Mouse (Mus musculus) lung, adult 2 months (tissue): Measurements from ENCODE around the gene Rpl7a. TPM values are rescaled to one million over a fixed set of nuclear protein-coding genes. Genes with fewer than 3 reads are reported as not detected.
"Not testable (repeated sequence)": the region's sequence is repeated elsewhere in the genome, so short reads cannot be mapped to it uniquely, and the experiment has no call there.

Source experiments
- DNase-seq: peaks from one replicate; pipeline ENCODE4 v3.0.0; 2022
- H3K4me1 ChIP-seq: fragments of 200-500 bp; 2 replicates; pipeline ENCODE4 v1.6.1; 2011; ENCODE audit warnings: low read length; ENCODE audit not compliant: control insufficient read depth, insufficient read depth
- H3K4me3 ChIP-seq: fragments of 200-500 bp; replicated peaks from 2 replicates; pipeline ENCODE3; 2011; ENCODE audit warnings: low read depth, mild to moderate bottlenecking, control low read depth, low read length; ENCODE audit errors: extremely low read depth
- CTCF ChIP-seq: fragments of 200-500 bp; IDR thresholded peaks from 2 replicates; pipeline ENCODE4 v1.5.1; 2011; ENCODE audit warnings: mild to moderate bottlenecking, low read length, control low read depth; ENCODE audit not compliant: insufficient read depth
- POLR2A ChIP-seq: fragments of 200-500 bp; IDR thresholded peaks from 2 replicates; pipeline ENCODE4 v1.6.1; 2011; ENCODE audit warnings: low read depth, mild to moderate bottlenecking, control low read depth, low read length, borderline replicate concordance; ENCODE audit errors: extremely low read depth
- WGBS: fragments of 180-500 bp; shearing (Covaris S2); methylation state at CpG from one replicate; pipeline ENCODE4 v1.1.7; 2018; 5-methylcytosine and 5-hydroxymethylcytosine counted together
- polyA plus RNA-seq: library from polyadenylated mRNA; depleted of rRNA; stranded (reverse); fragments of >200 nt; gene quantifications from 2 replicates; pipeline ENCODE4 v1.2.3, GENCODE M21; 2012; rRNA removed

Rpl7a gene
- polyA plus RNA-seq = 348 and 458 TPM in 2 replicates

- peak; percentile 100 for DNase-seq
- peaks cover 12% of the 10 kb centered on the region for H3K4me1 ChIP-seq
- WGBS = under 1% methylated on average over 73 of the region's 74 CpGs
- no peak for TF ChIP-seq CTCF
- TF ChIP-seq POLR2A = peak; percentile 89
- peak within 1 kb of the TSS; percentile 88 for H3K4me3 ChIP-seq
Observed at GRCm38 (mm10) chr2:26910124-26910993, at the start of gene Rpl7a, which contains the start of gene Med22. Gene Rpl7a, plus strand, starts transcription at chr2:26910764. Gene Med22, minus strand, starts transcription at chr2:26910677.

- Histone ChIP-seq H3K4me3 (no peak overlapping the region), H3K4me1 (no peaks in the 10 kb centered on the region)
- 62% methylated on average over 3 of the region's 3 CpGs for WGBS
- TF ChIP-seq POLR2A = no peak
- TF ChIP-seq CTCF = no peak
- no peak for DNase-seq
Observed at GRCm38 (mm10) chr2:26862856-26863255, 47.7 kb upstream of the Rpl7a start.

- 48% methylated on average over 3 of the region's 3 CpGs for WGBS
- H3K4me3 ChIP-seq = no peak within 1 kb of the TSS
- TF ChIP-seq POLR2A (no peak), CTCF (no peak)
- no peaks in the 10 kb centered on the region for H3K4me1 ChIP-seq
- DNase-seq = no peak
Observed at GRCm38 (mm10) chr2:26864879-26865278, 45.7 kb upstream of the Rpl7a start, which contains the start of gene Abo. Gene Abo, minus strand, starts transcription at chr2:26864979.

GRCm38 (mm10) chr2:26870666-26871065, 39.9 kb upstream of the Rpl7a start:
- Histone ChIP-seq H3K4me1 (no peaks in the 10 kb centered on the region), H3K4me3 (no peak overlapping the region)
- WGBS = 53% methylated on average over 6 of the region's 6 CpGs
- TF ChIP-seq POLR2A (no peak), CTCF (no peak)
- no peak for DNase-seq

GRCm38 (mm10) chr2:26878571-26878970, 32.0 kb upstream of the Rpl7a start:
- H3K4me1 ChIP-seq = no peaks in the 10 kb centered on the region
- no peak for TF ChIP-seq POLR2A
- no peak for TF ChIP-seq CTCF
- DNase-seq = no peak
- H3K4me3 ChIP-seq = no peak overlapping the region

GRCm38 (mm10) chr2:26885541-26885940, 25.0 kb upstream of the Rpl7a start:
- 85% methylated on average over 2 of the region's 2 CpGs for WGBS
- not testable (repeated sequence) for H3K4me1 ChIP-seq, DNase-seq, H3K4me3 ChIP-seq

- H3K4me1 ChIP-seq, DNase-seq, H3K4me3 ChIP-seq: not testable (repeated sequence)
- WGBS = 75% methylated on average over 4 of the region's 4 CpGs
Observed at GRCm38 (mm10) chr2:26886170-26886569, 24.4 kb upstream of the Rpl7a start.

GRCm38 (mm10) chr2:26895898-26896297, 14.7 kb upstream of the Rpl7a start:
- TF ChIP-seq CTCF (no peak), POLR2A (no peak)
- H3K4me1 ChIP-seq = no peaks in the 10 kb centered on the region
- no peak overlapping the region for H3K4me3 ChIP-seq
- 86% methylated on average over 4 of the region's 4 CpGs for WGBS
- no peak for DNase-seq

- TF ChIP-seq POLR2A = no peak
- TF ChIP-seq CTCF = no peak
- no peak for DNase-seq
- Histone ChIP-seq H3K4me3 (no peak overlapping the region), H3K4me1 (peaks cover 11% of the 10 kb centered on the region)
- WGBS = 46% methylated on average over 1 of the region's 1 CpGs
Observed at GRCm38 (mm10) chr2:26900731-26901130, 9.8 kb upstream of the Rpl7a start.

- peaks cover 11% of the 10 kb centered on the region for H3K4me1 ChIP-seq
- TF ChIP-seq CTCF (no peak), POLR2A (no peak)
- DNase-seq = no peak
- H3K4me3 ChIP-seq = no peak overlapping the region
- WGBS = 5% methylated on average over 7 of the region's 7 CpGs
Observed at GRCm38 (mm10) chr2:26901834-26902400, 8.6 kb upstream of the Rpl7a start.
